In genomic region chr13:69764646-69765045, GRCm38 (mm10) we compare ENCODE assay signal across 25 mouse cellular contexts. TPM values are rescaled to one million over a fixed set of nuclear protein-coding genes. Genes with fewer than 3 reads are reported as not detected.
"Had no signal": no experiment of that assay in that cellular context is flagged by ENCODE, and none has a peak within 500 bp of the region (broad histone marks: within the 10 kb centered on the region; RNA-seq: fewer than 3 reads in every experiment).

No protein-coding gene starts in this region.

- H3K4me1 ChIP-seq: limb, embryonic 12.5 days; midbrain, embryonic 15.5 days; neural tube, embryonic 13.5 days; stomach, embryonic 15.5 days had no signal

- H3K9me3 ChIP-seq: limb, embryonic 12.5 days; limb, embryonic 15.5 days; midbrain, embryonic 15.5 days; neural tube, embryonic 13.5 days; stomach, embryonic 15.5 days had no signal

- H3K9ac ChIP-seq: limb, embryonic 12.5 days; limb, embryonic 15.5 days; liver, embryonic 14.5 days; liver, postnatal 0 days; lung, embryonic 14.5 days; midbrain, embryonic 15.5 days; neural tube, embryonic 13.5 days; stomach, embryonic 15.5 days had no signal

- H3K27me3 ChIP-seq: limb, embryonic 12.5 days; limb, embryonic 15.5 days; midbrain, embryonic 15.5 days; neural tube, embryonic 13.5 days; stomach, embryonic 15.5 days had no signal

- H3K36me3 ChIP-seq: limb, embryonic 12.5 days; limb, embryonic 15.5 days; midbrain, embryonic 15.5 days; neural tube, embryonic 13.5 days; stomach, embryonic 15.5 days had no signal

- H3K4me2 ChIP-seq: limb, embryonic 12.5 days; limb, embryonic 15.5 days; liver, embryonic 11.5 days; lung, embryonic 14.5 days; midbrain, embryonic 15.5 days; neural tube, embryonic 13.5 days; stomach, embryonic 15.5 days had no signal

- DNase-seq: kidney, adult 18-20 months; kidney, adult 9 months; kidney, postnatal 14 days; kidney, postnatal 4 days; left cerebral cortex, postnatal 4 days; liver, postnatal 0 days; lung, embryonic 14.5 days; retina, postnatal 1 day; right cerebral cortex, postnatal 25 days; spleen, adult 18-20 months; thymus, postnatal 25 days had no signal

- ATAC-seq: intestine, embryonic 16.5 days; liver, postnatal 0 days; lung, postnatal 0 days; midbrain, embryonic 15.5 days had no signal

- H3K27ac ChIP-seq: limb, embryonic 12.5 days; limb, embryonic 15.5 days; liver, embryonic 14.5 days; macrophage; midbrain, embryonic 15.5 days; neural tube, embryonic 13.5 days; stomach, embryonic 15.5 days had no signal

- H3K4me3 ChIP-seq: limb, embryonic 12.5 days; limb, embryonic 15.5 days; midbrain, embryonic 15.5 days; myocyte; neural tube, embryonic 13.5 days; stomach, embryonic 15.5 days had no signal

RNA-seq across cellular contexts. Expression of gene Ube2ql1, which starts 25.0 kb away (rescaled TPM):
- total RNA-seq: megakaryocyte, adult 5-6 weeks; monocyte, adult 5-6 weeks; neutrophil, adult 5-6 weeks had no signal
- polyA plus RNA-seq: liver, postnatal 0 days; macrophage had no signal
